Mouse (Mus musculus) CD4-positive naive resting alpha-beta T cell, adult 57 days (primary cell): ENCODE results near the gene R3hdml. TPM values are rescaled to one million over a fixed set of nuclear protein-coding genes. Genes with fewer than 3 reads are reported as not detected.

Experiments used
- total RNA-seq: library from RNA; stranded (reverse); gene quantifications from one replicate; pipeline ENCODE4 v1.2.4, GENCODE M21; 2023

R3hdml gene
- total RNA-seq: not detected

DNA sequence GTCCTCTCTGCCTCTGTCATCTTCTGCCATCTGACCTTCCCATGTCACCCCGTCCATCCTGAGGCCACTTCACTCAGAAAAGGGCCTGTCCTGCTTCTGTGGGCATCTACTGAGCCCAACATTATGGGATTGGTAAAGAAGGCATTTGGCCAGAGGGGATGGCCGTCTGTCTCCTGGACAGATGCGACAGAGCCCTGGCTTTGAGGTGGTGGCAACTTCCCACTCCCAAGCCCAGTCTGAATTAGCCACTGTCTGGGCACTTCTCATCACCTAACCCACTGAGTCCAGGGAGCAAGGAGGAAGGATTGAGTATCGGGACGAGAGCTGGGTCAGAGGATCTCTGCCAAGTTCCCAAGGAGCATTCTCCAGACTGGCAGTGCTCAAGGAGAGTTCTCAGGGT lies at the start of gene R3hdml:
TSS of gene R3hdml (plus strand) at position 301 of the 400 bp plus-strand sequence.

DNA sequence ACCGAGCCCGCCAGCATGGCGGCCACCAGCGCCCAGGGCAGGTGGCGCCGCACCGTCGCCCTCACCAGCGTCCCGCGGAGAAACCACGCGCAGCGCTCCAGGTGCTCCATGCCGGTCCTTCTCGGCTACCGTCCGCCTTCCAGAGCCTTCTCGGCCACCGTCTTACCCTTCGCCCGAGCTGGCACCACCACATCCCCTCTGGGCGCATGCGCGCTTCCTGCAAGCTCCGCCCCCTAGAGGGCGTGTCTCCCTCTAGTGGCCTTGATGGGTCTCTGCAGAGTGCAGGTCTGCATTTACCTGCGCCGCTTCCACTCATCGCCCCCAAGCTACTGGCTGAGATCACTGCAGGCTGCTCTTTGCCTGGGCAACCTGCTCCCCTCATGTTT lies 19.7 kb upstream of the R3hdml start, which contains the start of gene Fitm2:
TSS of gene Fitm2 (minus strand) at position 164 of the 386 bp plus-strand sequence.

DNA sequence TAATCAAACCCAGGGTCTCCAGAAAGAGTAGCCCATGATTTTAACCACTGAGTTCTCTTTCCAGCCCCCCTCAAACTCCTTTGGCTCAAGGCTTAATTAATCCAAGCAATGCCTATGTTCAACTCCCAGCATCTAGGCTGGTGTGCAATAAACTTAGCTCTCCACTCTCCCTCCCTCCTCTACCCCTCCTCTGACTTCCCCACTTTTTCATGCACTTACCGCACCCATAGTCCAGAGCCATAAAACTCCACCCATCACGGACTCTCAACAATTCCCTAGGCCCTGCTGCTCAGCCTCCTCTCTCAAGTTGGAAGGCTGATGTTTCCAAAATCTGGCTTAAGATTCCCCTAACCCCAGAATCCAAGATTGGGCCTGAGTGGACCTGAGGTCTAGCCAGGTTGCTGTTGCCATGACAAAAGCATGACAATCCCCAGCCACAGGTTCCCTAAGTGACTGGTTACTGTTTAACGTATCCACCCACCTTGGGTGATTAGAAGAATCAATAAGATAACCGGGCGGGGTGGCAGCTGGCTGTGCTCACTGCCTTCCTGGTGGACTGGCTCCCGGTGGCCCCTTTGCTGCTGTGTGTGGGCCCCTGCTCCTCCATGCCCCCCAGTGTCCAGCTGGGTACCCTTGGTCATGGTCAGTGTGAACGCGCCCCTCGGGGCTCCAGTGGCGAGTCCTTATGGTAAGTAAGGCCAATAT lies 14.3 kb downstream of the R3hdml start, which contains the start of gene Hnf4a:
TSS of gene Hnf4a (plus strand) at position 509 of the 705 bp plus-strand sequence.

Other genes with a start within 250 kb of the R3hdml start
- gene Jph2, start 94.3 kb upstream of the R3hdml start, total RNA-seq: not detected
- gene Oser1, start 67.6 kb upstream of the R3hdml start, total RNA-seq: 153 TPM
- not detected for gene Gdap1l1, start 53.8 kb upstream of the R3hdml start, total RNA-seq
- 4.0 TPM for gene Fitm2, start 19.7 kb upstream of the R3hdml start, total RNA-seq
- gene Hnf4a, start 14.5 kb downstream of the R3hdml start, total RNA-seq: not detected
- 67.8 TPM for gene Ttpal, start 110.0 kb downstream of the R3hdml start, total RNA-seq
- gene Serinc3, start 152.8 kb downstream of the R3hdml start, total RNA-seq: 625 TPM
- gene Pkig, start 166.1 kb downstream of the R3hdml start, total RNA-seq: 25.3 TPM